Mouse (Mus musculus) kidney, postnatal 14 days (tissue): ENCODE measurements around the gene Hoxa3.
A peak's percentile ranks its signal among the peaks of the same experiment; 100 is the strongest.

Experiments
- DNase-seq: peaks from one replicate; pipeline ENCODE4 v3.0.0; 2022; ENCODE audit warnings: mixed read lengths

Gene Hoxa3

GRCm38 (mm10) chr6:52246403-52246803, 33.3 kb upstream of the Hoxa3 start:
- DNase-seq: peak; percentile 47

GRCm38 (mm10) chr6:52245757-52246142, 32.6 kb upstream of the Hoxa3 start, which contains the start of gene Hoxa11:
TSS of gene Hoxa11 (minus strand) at chr6:52245810.
- DNase-seq: peak; percentile 75

GRCm38 (mm10) chr6:52245040-52245756, 32.1 kb upstream of the Hoxa3 start:
- peak; percentile 64 for DNase-seq

- DNase-seq: no peak
These were observed 31.4 kb upstream of the Hoxa3 start for GRCm38 (mm10) chr6:52244471-52245039.

GRCm38 (mm10) chr6:52243681-52244121, 30.6 kb upstream of the Hoxa3 start:
- DNase-seq: peak; percentile 51

- peak; percentile 21 for DNase-seq
These were observed 29.7 kb upstream of the Hoxa3 start for GRCm38 (mm10) chr6:52242801-52243332.

GRCm38 (mm10) chr6:52241001-52241621, 28.0 kb upstream of the Hoxa3 start:
- DNase-seq: peak; percentile 22

GRCm38 (mm10) chr6:52240389-52241000, 27.4 kb upstream of the Hoxa3 start, which contains the start of gene Hoxa10:
TSS of gene Hoxa10 (minus strand) at chr6:52240854.
- DNase-seq: peak; percentile 96

GRCm38 (mm10) chr6:52239625-52240388, 26.7 kb upstream of the Hoxa3 start:
- peak; percentile 50 for DNase-seq

GRCm38 (mm10) chr6:52238976-52239375, 25.8 kb upstream of the Hoxa3 start:
- DNase-seq: peak; percentile 34

GRCm38 (mm10) chr6:52238155-52238545, 25.0 kb upstream of the Hoxa3 start:
- DNase-seq: peak; percentile 35

- DNase-seq: peak; percentile 32
These were observed 24.4 kb upstream of the Hoxa3 start for GRCm38 (mm10) chr6:52237346-52238154.

- peak; percentile 28 for DNase-seq
These were observed 23.7 kb upstream of the Hoxa3 start for GRCm38 (mm10) chr6:52236806-52237205.

- peak; percentile 17 for DNase-seq
These were observed 22.7 kb upstream of the Hoxa3 start for GRCm38 (mm10) chr6:52235866-52236265.

GRCm38 (mm10) chr6:52235267-52235666, 22.1 kb upstream of the Hoxa3 start:
- DNase-seq: no peak

- DNase-seq: peak; percentile 90
These were observed 21.4 kb upstream of the Hoxa3 start for GRCm38 (mm10) chr6:52234428-52235140.

- DNase-seq: peak; percentile 94
These were observed 20.7 kb upstream of the Hoxa3 start for GRCm38 (mm10) chr6:52233546-52234427.

GRCm38 (mm10) chr6:52232984-52233545, 19.9 kb upstream of the Hoxa3 start:
- no peak for DNase-seq

- peak; percentile 80 for DNase-seq
These were observed 19.4 kb upstream of the Hoxa3 start for GRCm38 (mm10) chr6:52232568-52232965.
